Mouse (Mus musculus): ENCODE measurements around the gene Nrg3.

Gene Nrg3

DNA sequence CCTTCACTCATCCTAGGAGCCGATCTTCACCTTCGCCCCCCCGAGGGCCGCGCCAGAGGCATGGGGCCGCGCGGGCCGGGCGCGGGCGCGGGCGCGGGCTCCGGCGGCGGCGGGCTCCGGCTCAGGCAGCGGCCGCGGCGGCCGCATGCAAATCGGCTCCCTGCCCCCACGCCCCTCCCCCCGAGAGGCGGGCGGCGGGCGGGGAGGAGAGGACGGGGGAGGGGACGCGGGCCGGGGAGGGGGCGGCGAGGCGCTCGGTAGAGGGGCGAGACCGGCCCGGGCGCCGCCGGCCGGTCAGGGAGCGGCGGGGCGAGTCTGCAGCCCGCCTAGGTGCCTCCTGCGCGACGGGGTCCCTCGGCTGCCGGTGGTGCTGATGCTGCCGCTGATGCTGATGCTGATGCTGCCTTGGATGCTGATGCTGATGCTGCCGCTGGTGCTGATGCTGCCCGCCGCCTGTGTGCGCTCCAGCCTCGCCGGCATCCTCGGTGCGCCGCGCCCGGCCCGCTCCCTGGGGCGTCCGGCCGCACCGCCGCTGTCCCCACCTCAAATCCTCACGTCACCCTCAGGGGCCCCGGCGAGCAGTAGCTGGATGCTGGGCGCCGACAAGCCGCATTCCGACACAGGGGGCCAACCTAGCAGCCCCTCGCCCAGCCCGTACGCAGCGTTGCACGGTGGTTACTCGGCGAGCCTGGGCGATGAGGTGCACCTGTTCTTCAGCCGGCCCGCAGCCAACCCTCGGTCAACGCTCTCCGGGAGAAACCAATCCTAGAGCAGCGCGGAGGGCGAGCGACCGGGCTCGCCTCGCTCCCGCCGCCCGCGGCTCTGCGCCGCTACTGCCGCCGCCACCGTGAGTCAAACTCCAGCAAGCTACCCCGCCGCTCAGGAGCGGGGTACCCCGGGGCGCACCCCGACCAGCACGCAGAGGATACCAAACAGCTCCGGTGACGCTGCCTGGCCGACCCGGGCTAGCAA, at the start of gene Nrg3:
Nrg3 (minus strand) TSS at position 299 of the 972 bp plus-strand sequence.
- peak; percentile 12 for DNase-seq

DNA sequence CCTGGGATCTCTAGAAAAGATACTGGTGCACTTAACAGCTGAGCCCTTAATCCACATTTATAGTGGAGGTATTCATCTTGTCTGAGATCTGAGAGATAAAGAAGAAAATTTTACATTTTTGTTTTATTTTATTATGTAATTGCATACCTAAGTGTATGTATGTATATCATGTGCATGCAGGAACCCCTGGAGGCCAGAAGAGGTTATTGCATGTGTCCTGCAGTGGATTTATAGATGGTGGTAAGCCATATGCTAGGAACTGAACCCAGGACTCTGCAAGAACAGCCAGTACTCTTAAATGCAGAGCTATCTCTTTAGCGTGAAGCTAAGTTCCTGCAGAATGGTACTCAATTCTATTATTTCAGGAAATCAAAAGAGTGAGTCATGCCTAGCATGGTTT, 36.1 kb upstream of the Nrg3 start:
- no peak for DNase-seq

DNA sequence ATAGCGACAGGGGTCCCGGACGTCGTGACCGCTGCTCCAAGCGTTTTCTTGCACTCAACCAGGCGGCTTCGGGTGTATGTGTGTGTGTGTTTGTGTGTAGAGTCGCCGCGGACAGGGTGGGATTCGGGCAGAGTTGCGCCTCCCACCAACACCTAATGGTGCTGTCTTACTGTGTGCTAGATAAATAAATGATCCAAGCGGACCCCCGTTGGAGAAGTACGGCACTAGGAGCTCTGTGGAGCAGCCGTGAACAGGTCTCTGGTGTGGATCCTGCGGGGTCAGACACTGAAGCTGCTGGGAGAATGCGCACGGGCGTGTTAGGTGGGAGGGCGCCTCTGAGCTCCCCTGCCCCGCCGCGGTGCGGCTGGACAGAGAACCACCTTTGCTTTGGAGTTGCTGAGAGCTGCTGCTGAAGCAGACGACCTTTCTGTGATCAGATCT, 903 bp upstream of the Nrg3 start:
- peak; percentile 2 for DNase-seq

DNA sequence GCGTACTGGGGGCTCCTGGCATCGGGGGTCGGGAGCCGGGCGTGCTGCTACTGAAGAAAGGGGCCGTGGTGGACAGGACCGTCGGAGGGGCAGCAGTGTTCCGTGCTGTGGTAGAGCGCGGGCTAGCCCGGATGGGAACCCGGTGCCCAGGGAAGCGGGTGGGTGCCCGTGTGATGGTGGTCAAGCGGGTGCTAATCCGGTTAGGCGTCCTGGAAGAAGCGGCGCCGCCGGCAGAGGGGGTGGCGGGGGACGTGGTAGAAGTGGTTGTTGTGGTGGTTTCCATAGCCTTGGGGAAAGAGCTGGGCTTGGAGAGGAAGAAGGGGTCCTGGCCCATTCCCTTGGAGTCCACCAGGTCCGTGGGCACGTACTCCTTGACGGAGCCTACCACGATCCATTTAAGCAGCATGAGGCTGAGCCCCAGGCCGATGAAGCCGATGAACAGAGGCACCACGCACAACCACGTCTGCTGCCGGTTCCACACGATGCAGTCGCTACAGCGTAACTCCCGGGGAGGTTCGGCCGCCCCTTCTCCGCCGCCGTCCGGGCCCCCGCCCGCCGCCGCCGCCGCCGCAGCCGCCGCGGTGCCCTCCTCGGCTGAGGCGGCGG, 639 bp downstream of the Nrg3 start:
- peak; percentile 2 for DNase-seq

DNA sequence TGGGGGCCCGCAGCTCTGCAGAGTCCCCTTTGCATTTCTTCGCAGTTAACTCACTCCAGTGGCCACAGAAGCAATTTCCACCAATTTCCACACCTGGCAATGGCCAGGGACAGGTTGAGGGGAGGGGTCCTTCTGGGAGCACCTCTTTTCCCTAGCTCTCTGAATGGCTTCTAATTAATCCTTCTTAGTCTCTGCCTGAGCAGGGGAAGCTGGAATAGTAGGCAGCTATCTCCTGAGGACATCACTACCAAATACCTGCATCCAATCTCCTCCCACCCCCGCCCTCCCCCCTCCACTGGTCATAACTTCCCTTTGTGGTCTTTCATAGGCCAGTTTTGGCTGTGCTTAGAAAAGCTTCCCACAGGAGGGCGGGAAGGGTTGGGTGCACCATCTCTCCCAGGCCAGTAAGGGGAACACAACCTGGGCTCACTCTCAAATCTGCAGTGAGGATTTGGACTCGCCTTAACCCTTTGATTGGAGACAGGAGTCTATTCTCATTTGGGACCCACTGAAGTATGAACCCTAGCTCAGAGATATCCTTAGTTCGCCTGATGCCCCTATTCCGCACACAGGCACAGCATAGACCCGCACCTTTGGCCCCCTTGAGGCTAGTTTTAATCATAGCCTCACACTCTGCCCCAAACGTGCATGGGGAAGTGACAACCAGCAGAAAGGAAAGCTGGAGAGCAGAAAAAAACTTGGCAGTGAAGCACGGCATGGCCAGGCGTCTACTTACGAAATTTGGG, 1.5 kb downstream of the Nrg3 start:
- DNase-seq, result no peak

DNA sequence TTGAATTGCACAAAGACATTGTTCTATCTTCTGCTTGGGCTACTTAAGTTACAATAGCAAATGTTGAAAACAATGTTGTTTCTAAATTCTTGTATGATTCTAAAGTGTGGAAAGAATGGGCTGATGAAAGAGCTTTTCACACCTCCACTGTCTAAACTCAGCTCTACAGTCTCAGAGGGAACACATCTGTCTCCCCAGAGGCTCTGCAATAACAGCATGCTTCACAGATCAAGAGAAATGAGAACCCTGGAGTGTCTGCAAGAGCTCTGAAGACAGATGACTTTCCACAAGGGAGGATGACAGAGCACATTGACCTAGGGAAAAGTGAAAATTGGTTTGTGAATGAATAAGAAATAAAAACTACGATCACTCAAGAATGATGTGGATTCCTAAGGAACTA, 27.4 kb downstream of the Nrg3 start:
- no peak for DNase-seq

DNA sequence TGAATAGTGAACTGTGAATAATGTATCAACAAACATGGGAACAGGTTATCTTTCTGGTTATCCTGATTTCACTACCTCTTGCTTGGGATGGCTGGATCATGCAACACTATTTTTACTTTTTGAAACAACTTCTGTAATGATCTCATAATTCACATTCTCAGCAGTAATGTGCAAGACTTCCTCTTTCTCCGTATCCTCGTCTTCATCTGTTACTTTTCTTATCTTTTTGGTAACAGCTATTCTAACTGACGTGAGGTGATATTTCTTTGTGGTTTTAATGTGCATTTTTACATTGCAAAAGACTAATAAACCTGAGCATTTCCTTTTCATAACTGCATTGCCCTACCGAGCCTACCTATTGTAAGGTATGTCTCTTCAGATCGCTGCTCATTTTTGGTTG, 44.4 kb downstream of the Nrg3 start:
- no peak for DNase-seq

DNA sequence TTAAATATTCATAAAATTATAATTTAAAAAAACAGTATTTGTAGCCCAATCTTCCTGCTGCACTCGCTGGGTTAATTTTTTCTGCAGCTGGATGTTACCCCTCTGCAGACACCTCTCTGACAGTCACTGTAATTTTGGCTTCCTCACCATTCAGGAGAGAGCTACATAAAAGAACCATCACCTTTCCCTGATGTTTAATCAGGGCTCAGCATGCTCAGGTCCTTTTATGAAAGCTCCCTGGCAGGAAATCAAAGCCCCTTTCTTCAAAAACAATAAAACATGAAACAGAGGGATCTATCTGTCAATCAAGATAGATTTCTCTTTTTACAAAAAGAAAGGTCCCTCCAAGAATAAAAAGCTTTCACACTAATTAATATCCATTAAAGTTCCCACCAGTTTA, 51.0 kb downstream of the Nrg3 start:
- DNase-seq, result no peak

DNA sequence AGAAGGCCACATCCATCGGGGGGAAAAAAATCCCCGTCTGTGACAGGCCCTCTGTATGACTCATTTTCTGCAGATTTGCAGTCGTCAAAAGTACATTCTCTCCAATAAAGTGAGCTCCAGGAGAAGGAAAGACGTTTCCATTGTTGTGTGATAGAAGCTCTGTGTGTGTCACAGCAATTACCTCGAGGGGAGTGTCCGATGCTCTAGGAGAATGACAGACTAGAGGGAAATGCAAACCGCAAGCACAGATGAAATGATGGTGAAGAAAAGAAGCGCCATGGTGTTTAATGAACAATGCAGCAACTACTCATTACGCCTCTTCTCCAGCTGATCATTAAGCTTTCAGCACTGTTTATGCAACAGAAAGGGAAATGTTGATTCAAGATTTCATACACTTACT, 59.6 kb downstream of the Nrg3 start:
- DNase-seq, result no peak

DNA sequence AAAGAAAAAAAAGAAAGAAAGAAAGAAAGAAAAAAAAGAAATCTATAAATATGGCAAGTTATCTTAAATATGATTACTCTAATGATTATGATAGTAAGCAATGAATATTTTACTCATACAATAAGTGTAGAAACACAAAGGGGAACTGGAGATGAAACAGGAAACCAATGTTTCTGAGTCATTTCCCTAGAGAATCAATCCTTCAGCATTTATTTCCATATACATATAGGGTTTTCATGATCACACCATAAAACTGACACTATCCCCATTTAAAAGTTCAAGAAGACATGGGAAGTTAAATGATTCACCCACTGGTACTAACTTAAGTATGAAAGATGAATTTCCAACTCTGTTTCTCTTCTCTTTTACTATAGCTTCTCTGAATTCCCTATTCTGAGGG, 86.0 kb downstream of the Nrg3 start:
- DNase-seq, result no peak

DNA sequence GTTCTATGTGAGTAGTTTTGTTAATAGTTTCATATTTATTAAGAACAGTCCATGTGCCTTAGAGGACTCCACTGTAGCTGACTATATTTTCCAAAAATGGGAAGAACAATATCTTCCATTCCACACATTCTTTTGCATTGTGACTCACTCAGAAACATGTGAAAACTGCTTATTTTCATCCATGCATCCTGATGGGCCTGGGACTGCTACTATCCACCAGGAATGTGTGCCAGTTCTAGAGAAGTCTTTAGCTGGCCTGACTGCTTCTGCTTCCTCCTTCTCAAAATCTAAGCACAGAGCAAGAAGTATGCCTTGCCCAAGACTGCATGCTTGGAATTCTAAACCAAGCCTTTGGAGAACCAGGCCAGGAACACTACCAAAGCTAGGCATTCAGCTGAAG, 91.6 kb downstream of the Nrg3 start:
- DNase-seq, result no peak

DNA sequence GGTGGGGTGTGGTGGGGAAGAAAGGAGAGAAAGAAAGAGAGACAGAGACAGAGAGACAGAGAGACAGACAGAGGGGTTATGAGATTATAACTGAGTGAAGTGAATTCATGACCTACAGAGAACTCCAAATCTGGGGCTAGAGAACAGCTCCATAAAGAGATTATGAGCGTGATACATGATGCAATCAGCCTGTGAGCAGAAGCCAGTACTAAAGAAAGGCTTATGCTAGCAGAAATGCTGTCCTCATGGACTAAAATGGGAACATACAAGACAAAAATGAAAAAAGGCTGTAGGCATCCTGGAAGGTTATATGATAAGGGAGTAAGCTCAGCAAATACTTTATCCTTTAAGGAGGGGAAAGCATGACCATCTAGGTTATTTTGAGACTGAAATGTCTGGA, 99.7 kb downstream of the Nrg3 start:
- no peak for DNase-seq

DNA sequence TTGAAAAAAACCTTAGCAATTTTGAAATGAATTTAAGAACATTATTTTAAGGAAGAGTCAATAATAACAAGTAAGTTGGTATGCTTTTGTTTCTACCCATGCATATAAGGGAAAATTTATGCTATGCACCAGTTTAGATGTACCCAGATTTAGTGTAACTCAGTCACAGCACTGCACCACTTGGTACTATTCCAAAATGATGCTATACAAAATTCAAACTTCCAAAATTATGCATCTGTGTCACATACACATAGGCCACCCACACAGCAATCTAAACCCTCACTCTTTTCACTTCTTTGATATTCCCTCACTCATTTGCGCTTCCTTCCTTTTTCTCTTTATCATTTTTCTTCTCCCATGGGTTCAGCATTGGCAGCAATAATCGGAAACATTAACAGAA, 116.6 kb downstream of the Nrg3 start:
- no peak for DNase-seq

DNA sequence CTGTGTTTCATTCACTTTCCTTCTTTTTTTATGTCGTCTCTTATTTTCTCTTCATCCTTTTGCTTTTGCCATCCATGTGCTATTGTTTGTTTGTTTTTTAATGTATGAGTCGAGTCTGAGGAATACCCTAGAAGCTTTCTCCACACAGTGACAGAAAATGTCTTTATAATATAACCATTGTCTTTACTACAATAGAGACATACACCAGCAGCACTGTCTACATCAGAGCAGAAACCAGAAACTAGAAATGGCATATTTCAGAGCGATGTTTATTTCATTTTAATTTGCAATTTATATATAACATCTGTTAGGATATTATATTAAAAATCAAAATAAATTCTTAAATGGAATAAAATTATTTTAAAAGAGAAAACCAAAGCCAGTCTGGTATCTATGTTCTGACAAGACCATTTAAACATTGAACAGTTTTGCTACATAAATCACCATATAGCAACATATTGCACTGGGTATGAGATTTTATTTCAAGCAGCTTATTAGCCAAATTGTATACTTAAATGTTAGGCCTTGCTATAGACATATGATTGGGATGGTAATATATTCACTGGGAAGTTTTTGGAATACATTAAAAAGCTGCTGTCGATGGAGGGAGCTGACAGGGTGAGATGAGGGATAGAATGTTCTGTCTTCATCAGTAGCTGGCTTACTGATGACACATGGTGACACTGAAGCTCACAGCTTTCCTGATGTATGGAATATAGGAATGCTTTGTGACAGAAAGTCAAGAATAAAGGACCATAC, 120.7 kb downstream of the Nrg3 start:
- DNase-seq, result no peak

DNA sequence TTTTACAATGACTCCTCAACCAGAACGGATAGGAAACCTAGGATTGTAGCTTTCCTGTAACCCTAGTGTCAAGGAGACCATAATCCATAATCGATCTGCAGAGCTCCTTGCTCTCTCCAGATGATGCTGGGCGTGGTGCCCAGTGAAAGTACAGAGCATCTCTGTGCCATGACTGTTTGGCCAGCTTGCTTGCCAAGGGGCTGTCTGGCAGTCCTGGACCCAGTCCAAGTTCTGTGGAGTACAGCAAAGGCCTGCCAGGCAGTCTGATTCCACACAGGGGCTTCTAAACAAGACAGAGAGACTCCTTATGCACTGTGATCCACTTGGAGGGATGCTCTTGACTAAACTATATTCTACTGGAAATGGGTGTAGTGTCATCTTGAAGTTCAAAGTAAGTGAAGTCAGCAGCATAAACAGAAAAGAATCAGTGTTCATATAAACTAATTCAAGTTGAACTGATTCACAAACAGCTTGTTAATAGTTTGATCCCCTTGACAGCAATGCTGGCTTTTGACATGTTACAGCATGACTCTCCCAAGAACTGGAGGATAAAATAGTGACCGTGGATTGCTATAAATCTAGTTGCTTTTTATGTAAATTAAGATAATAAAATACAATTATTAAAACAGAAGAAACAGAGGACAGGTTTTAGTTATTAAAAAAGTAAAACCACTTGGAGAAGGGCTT, 155.3 kb downstream of the Nrg3 start:
- no peak for DNase-seq

DNA sequence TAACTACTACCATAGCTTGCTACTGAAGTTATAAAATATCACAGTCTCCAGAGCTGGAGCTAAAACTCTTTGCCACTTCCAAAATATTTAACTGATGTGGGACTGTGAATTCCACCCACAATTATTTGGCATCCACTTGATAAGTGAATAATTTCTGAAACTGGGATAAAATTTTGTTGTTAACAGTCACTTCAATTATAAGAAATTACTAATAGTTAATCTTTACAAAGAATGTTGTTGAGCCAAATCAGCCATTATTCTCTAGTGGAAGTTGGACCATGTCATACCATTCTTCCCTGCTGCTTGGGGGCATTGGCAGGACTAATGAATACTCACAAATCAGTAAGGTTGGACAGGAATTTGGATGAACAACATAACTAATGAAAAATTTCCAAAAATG, 158.8 kb downstream of the Nrg3 start:
- no peak for DNase-seq

DNA sequence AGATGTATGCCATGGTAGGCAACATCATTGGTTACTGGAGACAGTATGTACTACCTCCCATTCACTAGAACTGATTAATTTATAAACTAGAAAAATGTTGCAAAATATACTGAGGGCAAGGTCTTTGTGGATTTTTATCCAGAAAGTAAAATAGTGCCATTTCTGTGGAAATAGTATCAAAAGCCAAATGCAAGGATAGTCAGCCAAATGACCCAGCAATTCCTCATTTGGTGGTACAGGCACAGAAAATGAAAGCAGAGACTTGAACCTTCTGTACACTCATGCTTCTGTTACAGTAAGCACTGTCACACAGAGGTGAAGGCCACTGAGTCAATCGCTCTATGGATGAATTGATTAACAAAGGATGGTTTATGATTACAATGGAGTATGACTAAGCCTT, 207.8 kb downstream of the Nrg3 start:
- DNase-seq, result no peak

DNA sequence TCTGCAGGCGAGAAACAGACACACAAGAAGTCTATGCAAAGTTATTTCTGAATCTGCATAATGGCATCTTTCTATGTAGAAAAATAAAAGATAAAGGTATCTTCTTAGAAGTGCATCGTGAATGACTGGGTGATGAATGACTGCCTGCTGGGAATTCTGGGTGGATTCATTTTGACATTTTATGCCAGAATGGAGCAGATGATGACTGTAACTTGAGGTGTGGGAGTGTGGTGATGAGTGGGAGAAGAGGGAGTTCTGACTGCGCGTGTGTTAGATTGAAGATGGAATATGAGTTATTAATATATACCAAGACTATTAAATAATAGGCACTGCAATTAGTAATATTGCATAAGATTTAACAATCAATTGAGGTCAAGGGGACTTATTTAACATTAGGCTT, 208.5 kb downstream of the Nrg3 start:
- DNase-seq, result no peak

DNA sequence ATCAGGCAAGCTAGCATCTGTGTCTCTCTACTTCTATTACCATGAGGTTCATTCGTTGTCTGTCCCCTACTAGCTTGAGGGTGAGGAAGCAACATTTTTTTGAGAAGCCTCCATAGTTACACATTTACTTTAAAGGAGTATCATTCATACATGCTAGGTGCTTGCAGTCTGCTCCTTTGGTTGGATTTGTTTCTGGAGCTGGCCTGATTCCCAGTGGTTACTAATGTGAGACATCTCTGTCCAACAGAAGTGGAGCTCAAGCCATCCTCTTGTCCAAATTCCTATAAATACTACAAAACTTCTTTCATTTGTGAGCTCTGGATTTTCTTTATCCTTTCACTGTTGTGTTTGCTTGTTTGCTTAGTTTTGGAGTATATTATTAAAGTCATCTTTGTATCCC, 211.9 kb downstream of the Nrg3 start:
- DNase-seq, result no peak

DNA sequence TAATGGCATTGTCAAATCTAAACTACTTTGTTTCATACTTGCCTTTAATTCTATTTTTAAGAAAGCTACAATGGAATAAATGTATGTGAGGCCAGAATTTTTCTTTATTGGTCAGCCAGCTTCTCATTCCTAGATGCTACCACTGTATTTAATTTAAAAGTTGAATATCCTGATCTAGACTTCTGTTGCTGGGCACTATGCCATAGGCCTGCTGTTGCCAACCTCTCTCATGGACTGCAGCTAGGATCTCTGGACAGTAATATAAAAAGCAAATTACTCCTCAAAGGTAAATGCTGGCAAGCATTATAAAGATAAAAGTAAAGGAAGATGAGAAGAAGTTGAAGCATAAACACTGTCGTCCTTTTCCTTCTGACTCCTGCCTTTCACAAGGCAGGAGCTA, 217.5 kb downstream of the Nrg3 start:
- no peak for DNase-seq

DNA sequence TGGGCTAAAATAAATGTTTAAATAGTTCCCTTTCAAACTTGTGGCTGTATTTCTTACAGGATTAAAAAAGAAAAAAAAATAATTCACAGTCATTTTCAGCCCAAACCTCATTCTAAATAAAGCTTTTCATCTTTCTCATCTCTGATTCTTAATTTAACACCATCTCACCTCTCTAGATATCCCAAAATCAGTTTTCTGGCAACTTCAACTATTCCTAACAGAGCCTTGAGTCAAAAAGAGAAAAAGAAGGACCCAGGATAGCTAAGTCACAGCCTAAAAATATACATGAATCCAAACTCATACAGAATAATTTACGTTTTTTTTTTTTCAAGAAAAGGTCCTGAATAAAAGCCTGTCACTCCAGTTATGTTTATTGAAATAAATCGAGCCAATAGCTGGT, 232.6 kb downstream of the Nrg3 start:
- DNase-seq, result no peak

DNA sequence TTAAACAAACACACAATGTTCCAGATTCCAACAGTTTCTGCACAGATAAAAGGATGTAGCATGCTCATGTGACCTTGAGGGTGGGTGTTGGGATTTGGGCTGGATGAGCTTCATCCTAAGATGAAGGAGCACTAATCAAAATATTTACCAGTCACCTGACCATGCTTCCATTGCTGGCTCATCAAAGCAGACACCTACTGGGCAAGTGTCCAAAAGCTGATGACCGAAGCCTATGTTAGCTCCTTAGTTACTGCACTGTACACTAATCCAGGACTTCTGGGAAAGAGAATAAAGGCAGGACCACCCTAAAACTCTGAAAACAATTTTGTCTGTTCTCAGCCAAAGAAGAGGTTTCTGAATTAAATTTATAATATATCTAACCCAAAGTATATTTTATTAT, 261.4 kb downstream of the Nrg3 start:
- DNase-seq, result no peak
